Mouse (Mus musculus) inflammation-experienced regulatory T-cells, adult 6 months (primary cell): Measurements from ENCODE around the gene Bpifa3. TPM values are rescaled to one million over a fixed set of nuclear protein-coding genes. Genes with fewer than 3 reads are reported as not detected.
"Not testable (repeated sequence)": the region's sequence is repeated elsewhere in the genome, so short reads cannot be mapped to it uniquely, and the experiment has no call there.

Source experiments
- ATAC-seq: one replicate; pipeline ENCODE4 v1.8.0; 2017
- polyA plus RNA-seq, 3 experiments: library from polyadenylated mRNA; unstranded; fragments of 100-300 nt; shearing (Covaris generic); gene quantifications; one replicate each; pipeline ENCODE4 v1.2.1; 2017

Bpifa3 gene
- not detected for polyA plus RNA-seq

GRCm38 (mm10) chr2:154130120-154130519 is at the start of gene Bpifa3:
TSS of gene Bpifa3 (plus strand) at chr2:154130336.
- no peak for ATAC-seq

GRCm38 (mm10) chr2:154097734-154098133 is 32.4 kb upstream of the Bpifa3 start:
- no peak for ATAC-seq

GRCm38 (mm10) chr2:154117381-154117780 is 12.8 kb upstream of the Bpifa3 start:
- no peak for ATAC-seq

- no peak for ATAC-seq
These were observed 12.4 kb downstream of the Bpifa3 start, which contains the start of gene Bpifa1 for GRCm38 (mm10) chr2:154142580-154142979. TSS of gene Bpifa1 (plus strand) at chr2:154142880.

GRCm38 (mm10) chr2:154143735-154144134 is 13.6 kb downstream of the Bpifa3 start:
- no peak for ATAC-seq

- ATAC-seq: no peak
These were observed 17.4 kb downstream of the Bpifa3 start for GRCm38 (mm10) chr2:154147496-154147895.

GRCm38 (mm10) chr2:154158433-154158832 is 28.3 kb downstream of the Bpifa3 start:
- no peak for ATAC-seq

- no peak for ATAC-seq
These were observed 32.2 kb downstream of the Bpifa3 start, which contains the start of gene Bpifa5 for GRCm38 (mm10) chr2:154162307-154162706. TSS of gene Bpifa5 (plus strand) at chr2:154162607.

- no peak for ATAC-seq
These were observed 33.2 kb downstream of the Bpifa3 start for GRCm38 (mm10) chr2:154163306-154163705.

GRCm38 (mm10) chr2:154169172-154169571 is 39.0 kb downstream of the Bpifa3 start:
- ATAC-seq: no peak

GRCm38 (mm10) chr2:154171621-154172020 is 41.5 kb downstream of the Bpifa3 start:
- ATAC-seq: no peak

- ATAC-seq: no peak
These were observed 43.2 kb downstream of the Bpifa3 start for GRCm38 (mm10) chr2:154173313-154173712.

- not testable (repeated sequence) for ATAC-seq
These were observed 51.8 kb downstream of the Bpifa3 start for GRCm38 (mm10) chr2:154181900-154182299.

- not testable (repeated sequence) for ATAC-seq
These were observed 52.9 kb downstream of the Bpifa3 start for GRCm38 (mm10) chr2:154183061-154183460.

- ATAC-seq: no peak
These were observed 55.2 kb downstream of the Bpifa3 start for GRCm38 (mm10) chr2:154185319-154185718.

GRCm38 (mm10) chr2:154185748-154186147 is 55.6 kb downstream of the Bpifa3 start:
- ATAC-seq: no peak

GRCm38 (mm10) chr2:154187468-154187867 is 57.3 kb downstream of the Bpifa3 start:
- no peak for ATAC-seq

Other genes with a start within 250 kb of the Bpifa3 start
- gene Bpifb6, start 229.9 kb upstream of the Bpifa3 start, polyA plus RNA-seq: not detected
- gene Bpifb3, start 212.1 kb upstream of the Bpifa3 start, polyA plus RNA-seq: not detected
- not detected for gene Bpifb4, start 192.1 kb upstream of the Bpifa3 start, polyA plus RNA-seq
- gene Bpifa6, start 155.4 kb upstream of the Bpifa3 start, polyA plus RNA-seq: not detected
- not detected for gene Bpifa2, start 122.1 kb upstream of the Bpifa3 start, polyA plus RNA-seq
- gene Bpifa1, start 12.5 kb downstream of the Bpifa3 start, polyA plus RNA-seq: not detected
- not detected for gene Bpifa5, start 32.3 kb downstream of the Bpifa3 start, polyA plus RNA-seq
- not detected for gene Bpifb1, start 60.5 kb downstream of the Bpifa3 start, polyA plus RNA-seq
- not detected for gene Bpifb5, start 93.4 kb downstream of the Bpifa3 start, polyA plus RNA-seq
- not detected for gene Bpifb9a, start 127.5 kb downstream of the Bpifa3 start, polyA plus RNA-seq
- not detected for gene Bpifb9b, start 176.9 kb downstream of the Bpifa3 start, polyA plus RNA-seq
- 10 to 100 TPM; 14.7 to 89.3 (median 50.7) TPM for gene Cdk5rap1, start 242.7 kb downstream of the Bpifa3 start, polyA plus RNA-seq